Mouse (Mus musculus): ENCODE results near the gene Mybbp1a. TPM values are rescaled to one million over a fixed set of nuclear protein-coding genes. Genes with fewer than 3 reads are reported as not detected.
"Not testable (repeated sequence)": the region's sequence is repeated elsewhere in the genome, so short reads cannot be mapped to it uniquely, and the experiment has no call there.

Gene Mybbp1a
- total RNA-seq, 1 experiment from 2014 or later, result 37.7 TPM

DNA sequence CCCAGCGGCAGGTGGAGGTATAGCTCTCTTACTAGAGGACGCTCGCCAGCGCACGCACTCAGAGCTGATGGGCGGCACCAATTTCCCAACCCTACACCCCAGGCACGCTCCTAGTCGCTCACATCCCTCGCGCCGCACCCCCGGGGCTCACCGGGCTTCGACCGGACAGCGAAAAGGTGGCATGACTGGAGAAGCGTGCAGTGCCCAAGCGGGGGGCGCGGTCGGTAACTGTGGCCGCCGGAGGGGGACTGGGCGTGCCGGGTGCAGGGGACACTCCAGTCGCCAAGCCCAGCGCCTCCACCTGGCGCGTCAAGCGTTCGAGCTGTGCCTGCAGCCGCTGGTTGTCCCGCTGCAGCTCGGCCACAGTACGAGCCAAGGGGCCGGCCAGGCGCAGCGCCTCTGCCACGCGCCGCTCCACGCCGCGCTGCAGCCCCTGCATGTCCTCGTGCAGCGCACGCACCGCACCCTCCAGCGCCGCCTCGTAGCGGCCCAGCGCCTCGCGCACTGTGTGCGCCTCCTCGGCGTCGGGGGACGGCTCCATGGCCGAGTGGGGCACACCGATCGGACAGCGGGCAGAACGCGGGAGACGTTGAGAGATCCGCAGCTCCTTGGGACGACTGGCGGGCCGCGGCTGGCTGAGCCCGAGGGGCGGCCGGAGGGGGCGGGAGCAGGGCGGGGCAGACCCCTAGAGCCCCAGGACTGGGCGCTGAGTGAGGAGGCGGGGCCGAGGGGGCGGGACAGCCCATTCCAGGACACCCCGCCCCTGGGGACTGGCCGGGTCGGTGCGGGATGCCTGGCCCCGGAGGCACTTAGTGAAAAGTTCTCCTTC, 29.8 kb upstream of the Mybbp1a start, which contains the start of gene Smtnl2:
TSS of gene Smtnl2 (minus strand) at position 621 of the 829 bp plus-strand sequence.
- no peak for ATAC-seq (replicated peaks; ENCODE audit: insufficient number of reproducible peaks, low FRiP score, low TSS enrichment, poor library complexity, severe bottlenecking)

DNA sequence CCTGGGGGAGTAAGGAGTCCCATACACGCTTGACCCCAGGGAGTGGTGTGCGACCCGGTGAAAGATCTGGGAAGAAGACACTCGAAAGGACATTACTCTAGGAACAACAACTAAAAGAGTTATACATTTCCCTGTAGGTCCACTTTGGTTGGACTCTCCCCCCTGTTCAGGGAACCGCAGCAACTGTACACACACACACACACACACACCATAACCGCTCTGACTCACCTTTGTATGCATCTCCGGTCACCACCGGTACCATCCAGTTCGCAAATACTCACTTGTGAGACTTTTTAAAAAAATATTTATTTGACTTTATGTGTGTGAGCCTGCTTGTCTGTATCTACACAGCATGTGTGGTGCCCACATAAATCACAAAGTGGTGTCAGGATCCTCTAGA, 29.2 kb upstream of the Mybbp1a start:
- no peak for ATAC-seq (replicated peaks; ENCODE audit: insufficient number of reproducible peaks, low FRiP score, low TSS enrichment, poor library complexity, severe bottlenecking)

- no peak for ATAC-seq (replicated peaks; ENCODE audit: insufficient number of reproducible peaks, low FRiP score, low TSS enrichment, poor library complexity, severe bottlenecking)
Observed at GRCm38 (mm10) chr11:72413016-72413415, 28.1 kb upstream of the Mybbp1a start.

- no peak for ATAC-seq (replicated peaks; ENCODE audit: insufficient number of reproducible peaks, low FRiP score, low TSS enrichment, poor library complexity, severe bottlenecking)
Observed at GRCm38 (mm10) chr11:72413601-72414190, 27.5 kb upstream of the Mybbp1a start.

DNA sequence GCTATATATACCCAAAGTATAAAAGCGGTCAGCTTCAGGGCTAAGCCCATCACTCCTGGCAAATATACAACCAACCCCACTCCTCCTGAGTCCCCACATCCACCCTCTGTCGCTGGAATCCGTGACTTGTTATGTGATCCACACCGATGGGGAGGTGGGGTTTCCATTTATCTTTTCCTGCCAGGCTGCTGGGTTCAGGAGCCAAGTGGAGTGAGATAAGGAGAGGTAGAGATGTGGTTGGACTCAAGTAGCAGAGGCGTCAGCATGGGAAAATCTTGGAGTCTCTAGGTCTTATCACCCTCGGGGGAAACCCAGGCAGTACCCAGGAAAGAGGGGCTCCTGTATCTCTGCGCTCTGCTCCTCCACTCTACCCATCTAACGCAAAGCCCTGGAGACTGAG, 26.0 kb upstream of the Mybbp1a start:
- no peak for ATAC-seq (replicated peaks; ENCODE audit: insufficient number of reproducible peaks, low FRiP score, low TSS enrichment, poor library complexity, severe bottlenecking)

DNA sequence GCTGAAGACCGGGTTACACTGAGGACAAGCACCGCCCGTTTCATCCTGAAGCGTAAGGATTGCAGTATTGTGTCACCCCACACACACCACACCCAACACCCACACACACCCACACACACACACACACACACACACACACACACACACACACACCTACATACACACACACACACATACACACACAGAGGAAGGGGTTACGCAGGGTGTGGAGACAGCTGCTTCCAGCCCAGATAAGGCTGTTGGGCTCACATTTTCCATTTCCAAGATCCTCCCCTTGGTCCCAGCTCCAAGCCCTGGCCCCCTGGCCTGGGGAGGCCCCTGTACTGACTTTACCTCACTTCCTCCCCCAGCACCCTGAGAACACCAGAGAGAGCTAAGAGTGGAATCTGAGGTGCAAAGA, 24.5 kb upstream of the Mybbp1a start:
- no peak for ATAC-seq (replicated peaks; ENCODE audit: insufficient number of reproducible peaks, low FRiP score, low TSS enrichment, poor library complexity, severe bottlenecking)

DNA sequence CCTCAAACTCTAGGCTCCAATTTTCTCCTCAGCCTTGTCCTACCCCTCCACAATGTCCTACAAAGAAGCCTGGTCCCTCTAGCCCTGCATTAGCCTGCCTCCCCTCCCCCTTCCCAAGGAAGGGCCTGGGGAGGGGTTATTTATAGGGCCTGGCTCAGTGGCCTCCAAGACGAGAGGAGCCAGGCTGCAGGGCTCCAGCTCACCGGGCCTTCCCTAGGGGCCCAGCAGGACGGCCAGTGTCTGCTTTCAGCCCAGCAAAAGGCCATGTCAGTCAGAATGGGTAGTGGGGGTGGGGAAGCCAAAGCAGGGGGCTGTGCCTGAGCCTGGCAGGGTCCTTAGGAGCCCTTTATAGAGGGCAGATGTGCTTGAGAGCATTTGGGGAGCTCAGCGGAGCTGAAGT, 23.8 kb upstream of the Mybbp1a start:
- ATAC-seq (replicated peaks; ENCODE audit: insufficient number of reproducible peaks, low FRiP score, low TSS enrichment, poor library complexity, severe bottlenecking), result no peak

GRCm38 (mm10) chr11:72418227-72418626, 22.9 kb upstream of the Mybbp1a start:
- ATAC-seq (replicated peaks; ENCODE audit: insufficient number of reproducible peaks, low FRiP score, low TSS enrichment, poor library complexity, severe bottlenecking), result no peak

DNA sequence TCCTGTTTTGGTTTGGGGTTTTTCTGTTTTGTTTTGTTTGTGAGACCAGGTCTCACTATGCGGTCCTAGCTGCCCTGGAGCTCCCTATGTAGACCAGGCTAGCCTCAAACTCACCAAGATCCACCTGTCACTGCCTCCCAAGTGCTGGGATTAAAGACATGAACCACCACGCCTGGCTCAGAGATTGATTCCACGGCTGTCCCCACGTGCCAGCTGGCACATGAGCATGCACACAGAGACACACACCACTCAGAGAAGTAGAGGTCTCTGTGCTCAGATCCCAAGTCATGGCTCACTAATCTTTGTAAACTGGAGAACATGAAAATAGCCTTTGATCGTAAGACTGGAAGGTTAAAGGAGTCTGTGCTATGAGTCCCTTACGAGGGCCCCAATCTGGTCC, 22.1 kb upstream of the Mybbp1a start:
- no peak for ATAC-seq (replicated peaks; ENCODE audit: insufficient number of reproducible peaks, low FRiP score, low TSS enrichment, poor library complexity, severe bottlenecking)

DNA sequence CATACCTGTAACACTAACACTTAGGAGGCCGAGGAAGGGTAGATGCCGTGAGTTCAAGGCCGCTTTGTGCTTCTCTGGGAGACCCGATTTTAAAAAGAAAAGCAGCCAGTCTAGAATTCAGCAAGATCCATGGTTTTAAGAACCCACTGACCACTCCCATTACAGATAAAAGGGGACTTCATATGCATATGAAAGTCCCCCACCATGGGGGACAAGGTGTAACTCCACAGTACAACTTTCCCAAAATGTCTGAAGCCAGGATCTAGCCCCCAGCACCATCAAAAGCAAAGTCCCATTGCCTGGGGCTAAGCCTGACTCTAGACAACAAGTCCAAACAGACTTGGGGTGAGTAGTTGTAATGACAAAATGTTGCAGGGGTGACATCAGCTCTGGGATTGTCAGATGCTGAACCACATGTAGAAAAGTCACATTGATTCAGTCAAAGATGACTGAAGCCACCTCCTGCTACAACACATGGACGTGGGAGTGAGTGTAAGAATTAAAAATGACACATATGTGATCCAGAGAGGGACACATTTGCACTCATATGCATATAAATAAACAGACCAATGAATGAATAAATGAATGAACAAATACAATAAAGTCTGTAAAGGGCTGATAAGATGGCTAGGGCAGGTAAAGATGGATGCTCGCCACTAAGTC, 20.6 kb upstream of the Mybbp1a start:
- ATAC-seq (replicated peaks; ENCODE audit: insufficient number of reproducible peaks, low FRiP score, low TSS enrichment, poor library complexity, severe bottlenecking), result no peak

DNA sequence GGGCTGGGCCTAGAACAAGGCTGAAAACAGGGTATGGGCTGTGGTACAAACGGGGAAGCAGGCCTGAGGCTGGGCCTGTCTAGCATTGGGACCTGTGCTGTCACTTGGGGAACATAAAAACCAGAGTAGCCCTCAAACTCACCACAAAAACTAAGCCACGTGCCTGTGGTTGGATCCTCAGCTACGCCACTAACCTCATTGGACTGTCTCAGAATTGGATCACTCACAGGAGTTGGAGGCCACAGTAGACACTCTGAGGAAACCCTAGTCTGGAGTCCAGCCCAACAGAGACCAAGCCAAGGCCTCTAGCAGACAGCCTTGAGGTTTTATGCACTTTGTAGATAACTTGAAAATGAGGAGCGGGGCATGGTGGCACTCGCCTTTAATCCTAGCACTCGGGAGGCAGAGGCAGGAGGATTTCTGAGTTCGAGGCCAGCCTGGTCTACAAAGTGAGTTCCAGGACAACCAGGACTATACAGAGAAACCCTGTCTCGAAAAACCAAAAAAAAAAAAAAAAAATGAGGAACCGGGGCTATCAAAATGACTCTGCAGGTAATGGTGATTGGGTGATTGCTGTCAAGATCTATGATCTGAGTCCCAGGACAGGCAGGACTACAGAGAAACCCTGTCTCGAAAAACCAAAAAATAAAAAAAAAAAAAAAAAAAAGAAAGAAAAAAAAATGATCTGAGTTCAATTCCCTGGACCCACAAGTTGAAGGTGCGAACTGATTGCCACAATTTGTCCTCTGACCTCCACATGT, 19.5 kb upstream of the Mybbp1a start:
- ATAC-seq (replicated peaks; ENCODE audit: insufficient number of reproducible peaks, low FRiP score, low TSS enrichment, poor library complexity, severe bottlenecking), result 0 out of 2 replicates have a peak, but pooled peaks have one; percentile 45

DNA sequence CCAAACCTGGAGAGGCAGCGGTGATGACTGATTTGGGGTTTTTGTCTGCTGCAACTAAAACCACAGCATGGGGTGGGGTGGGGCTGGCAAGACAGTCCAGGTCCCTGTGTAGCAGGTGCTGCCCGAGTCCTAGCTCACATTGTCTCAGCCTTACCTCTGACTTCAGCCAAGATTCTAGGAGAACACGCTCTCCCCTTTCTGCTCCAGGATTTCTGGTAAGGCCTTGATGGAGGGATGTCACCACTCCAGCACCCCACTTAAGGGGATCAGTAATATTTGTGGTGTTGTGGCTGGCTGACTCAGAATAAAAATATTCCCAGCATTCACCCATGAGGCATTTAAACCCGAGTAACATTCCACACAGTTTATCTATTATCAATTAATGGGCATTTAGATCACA, 17.5 kb upstream of the Mybbp1a start:
- no peak for ATAC-seq (replicated peaks; ENCODE audit: insufficient number of reproducible peaks, low FRiP score, low TSS enrichment, poor library complexity, severe bottlenecking)

GRCm38 (mm10) chr11:72425201-72425600, 16.0 kb upstream of the Mybbp1a start:
- no peak for ATAC-seq (replicated peaks; ENCODE audit: insufficient number of reproducible peaks, low FRiP score, low TSS enrichment, poor library complexity, severe bottlenecking)

- ATAC-seq (replicated peaks; ENCODE audit: insufficient number of reproducible peaks, low FRiP score, low TSS enrichment, poor library complexity, severe bottlenecking), result no peak
Observed at GRCm38 (mm10) chr11:72426884-72427283, 14.3 kb upstream of the Mybbp1a start.

- peak; percentile 74 for ATAC-seq (replicated peaks; ENCODE audit: insufficient number of reproducible peaks, low FRiP score, low TSS enrichment, poor library complexity, severe bottlenecking)
Observed at GRCm38 (mm10) chr11:72428694-72429093, 12.5 kb upstream of the Mybbp1a start.

GRCm38 (mm10) chr11:72429288-72429690, 11.9 kb upstream of the Mybbp1a start:
- peak; percentile 97 for ATAC-seq (replicated peaks; ENCODE audit: insufficient number of reproducible peaks, low FRiP score, low TSS enrichment, poor library complexity, severe bottlenecking)

DNA sequence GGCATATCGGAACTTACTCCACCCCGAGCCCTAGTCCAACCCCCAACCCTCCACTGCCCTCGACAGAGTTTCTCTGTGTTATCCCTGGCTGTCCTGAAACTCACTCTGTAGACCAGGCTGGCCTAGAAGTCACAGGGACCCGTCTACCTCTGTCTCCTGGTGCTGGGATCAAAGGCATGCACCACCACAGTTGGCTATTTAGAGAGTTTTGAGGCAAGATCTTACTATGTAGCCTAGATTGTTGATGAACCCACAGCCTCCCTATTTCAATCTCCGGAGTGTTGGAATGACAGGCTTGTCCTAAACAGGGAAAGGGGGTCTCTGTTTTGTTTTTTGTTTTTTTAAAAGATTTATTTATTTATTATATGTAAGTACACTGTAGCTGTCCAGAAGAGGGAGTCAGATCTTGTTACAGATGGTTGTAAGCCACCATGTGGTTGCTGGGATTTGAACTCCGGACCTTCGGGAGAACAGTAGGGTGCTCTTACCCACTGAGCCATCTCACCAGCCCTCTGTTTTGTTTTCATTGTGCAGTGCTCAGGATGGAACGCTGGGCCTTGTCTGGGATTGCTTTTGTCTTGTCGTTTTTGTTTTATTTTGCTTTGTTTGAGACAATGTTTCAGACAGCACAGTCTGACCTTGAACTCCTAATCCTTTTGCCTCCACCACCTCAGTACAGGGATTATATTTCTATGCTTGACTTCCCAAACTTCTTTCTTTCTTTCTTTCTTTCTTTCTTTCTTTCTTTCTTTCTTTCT, 10.7 kb upstream of the Mybbp1a start:
- ATAC-seq (replicated peaks; ENCODE audit: insufficient number of reproducible peaks, low FRiP score, low TSS enrichment, poor library complexity, severe bottlenecking), result not testable (repeated sequence)

DNA sequence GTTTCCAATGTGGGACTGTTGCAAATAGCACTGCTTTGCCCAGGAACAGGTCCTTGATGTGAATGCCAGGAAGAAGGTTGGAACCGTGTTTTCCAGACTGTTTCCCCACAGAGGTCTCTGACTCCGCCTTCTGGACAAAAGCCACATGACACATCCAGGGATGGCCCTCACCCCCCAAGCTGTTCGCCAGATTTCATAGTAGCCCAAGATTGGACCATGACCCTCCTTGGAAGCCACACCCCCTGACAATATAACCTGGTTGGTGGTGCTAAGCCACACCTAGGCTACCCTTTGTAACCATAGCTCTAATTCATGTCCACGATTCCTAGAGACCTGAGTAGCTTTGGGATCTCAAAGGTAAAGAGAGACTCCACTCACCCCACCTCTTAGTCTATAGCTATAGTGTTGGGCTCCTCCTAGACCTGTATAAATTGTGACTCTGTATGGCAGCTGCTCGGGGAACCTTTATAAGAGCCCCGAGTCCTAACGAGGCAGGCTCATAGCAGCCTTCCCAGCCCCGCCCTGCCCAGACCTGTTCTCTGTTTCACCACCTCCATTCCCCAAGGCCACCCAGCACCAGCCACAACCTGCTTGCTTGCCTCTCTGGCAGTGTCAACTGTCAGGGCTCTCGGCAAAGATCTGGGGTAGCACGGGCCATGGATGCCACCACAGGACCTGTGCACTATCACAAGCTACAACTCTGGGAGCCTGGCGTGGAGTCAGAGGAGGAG, 6.0 kb upstream of the Mybbp1a start, which contains the start of gene Ggt6:
TSS of gene Ggt6 (plus strand) at position 564 of the 731 bp plus-strand sequence.
- ATAC-seq (replicated peaks; ENCODE audit: insufficient number of reproducible peaks, low FRiP score, low TSS enrichment, poor library complexity, severe bottlenecking), result no peak
